ENCODE assay signal across 10 mouse cellular contexts in the genomic region with DNA sequence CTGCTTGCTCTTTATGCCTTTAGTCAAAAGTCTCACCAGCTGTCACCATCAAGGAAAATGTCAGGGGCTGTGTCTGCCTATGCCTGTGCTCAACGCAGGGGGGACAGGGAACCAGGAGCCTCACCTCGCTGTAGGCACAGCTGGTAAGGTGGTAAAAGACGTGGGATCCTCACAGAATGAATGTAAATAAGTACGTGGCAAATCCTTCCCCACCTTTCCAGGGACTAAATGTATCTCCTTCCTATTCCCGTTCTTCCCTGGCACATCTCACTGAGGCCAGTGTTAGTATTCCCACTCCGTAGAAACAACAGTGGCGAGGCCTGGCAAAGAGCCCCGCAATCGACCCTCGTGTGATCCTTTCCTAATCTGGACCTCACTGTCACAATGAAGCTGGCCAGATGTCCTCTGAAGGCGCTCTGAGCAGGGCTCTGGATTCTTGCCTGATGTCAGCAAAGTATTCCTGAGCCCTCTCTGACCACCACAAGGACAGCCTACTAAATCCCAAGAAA.
DNase-seq lines count a peak whose midpoint lies in the region; ATAC-seq and TF ChIP-seq lines count a peak whose summit lies in the region.
"Had no signal": no experiment of that assay in that cellular context is flagged by ENCODE, and none has a peak within 500 bp of the region (broad histone marks: within the 10 kb centered on the region; RNA-seq: fewer than 3 reads in every experiment).

No protein-coding gene starts in this region.

- TF ChIP-seq CTCF in forebrain, postnatal 0 days (IDR thresholded peaks at IDR 0.05; ENCODE audit: low read depth): peak; percentile 4; the same call in 1 of the 2 replicates
- TF ChIP-seq CTCF in lung, postnatal 0 days (IDR thresholded peaks at IDR 0.05): no peak

- no peak overlapping the region for H3K9ac ChIP-seq in hindbrain, embryonic 14.5 days
- no peak overlapping the region for H3K9ac ChIP-seq in hindbrain, embryonic 12.5 days
- peak overlapping the region; percentile 22; the same call in 1 of the 2 replicates for H3K9ac ChIP-seq in forebrain, postnatal 0 days
- H3K9ac ChIP-seq in lung, postnatal 0 days (replicated peaks; ENCODE audit: low read depth): no peak overlapping the region

- H3K27ac ChIP-seq in hindbrain, embryonic 14.5 days: no peak overlapping the region
- no peak overlapping the region for H3K27ac ChIP-seq in hindbrain, embryonic 12.5 days
- peak overlapping the region; percentile 57 for H3K27ac ChIP-seq in forebrain, postnatal 0 days (ENCODE audit: low read depth, low read length)
- H3K27ac ChIP-seq in lung, postnatal 0 days (ENCODE audit: low read length): no peak overlapping the region
- H3K27ac ChIP-seq in midbrain, embryonic 10.5 days (replicated peaks): no peak overlapping the region

- TF ChIP-seq EP300 in lung, postnatal 0 days (IDR thresholded peaks at IDR 0.05): no peak

- 50% methylated on average over 11 of the region's 11 CpGs for WGBS in hindbrain, embryonic 14.5 days
- 57% methylated on average over 11 of the region's 11 CpGs for WGBS in hindbrain, embryonic 12.5 days
- 30% methylated on average over 11 of the region's 11 CpGs for WGBS in forebrain, postnatal 0 days
- WGBS in lung, postnatal 0 days: 15% methylated on average over 11 of the region's 11 CpGs
- 73% methylated on average over 11 of the region's 11 CpGs for WGBS in midbrain, embryonic 10.5 days

- intact Hi-C loops in heart, postnatal 10 days (cut with DNase I): loop anchor here (5.0 to 10.0 kb wide), 2 partner anchors 64 to 596 kb away; no protein-coding TSS in a partner anchor

- no peaks in the 10 kb centered on the region for H3K36me3 ChIP-seq in hindbrain, embryonic 14.5 days (replicated peaks; ENCODE audit: control insufficient read depth, insufficient read depth)
- no peaks in the 10 kb centered on the region for H3K36me3 ChIP-seq in hindbrain, embryonic 12.5 days
- H3K36me3 ChIP-seq in forebrain, postnatal 0 days (ENCODE audit: insufficient read depth): no peaks in the 10 kb centered on the region
- no peaks in the 10 kb centered on the region for H3K36me3 ChIP-seq in lung, postnatal 0 days (ENCODE audit: insufficient read depth, low read length)
- H3K36me3 ChIP-seq in midbrain, embryonic 10.5 days: no peaks in the 10 kb centered on the region
- H3K36me3 ChIP-seq: G1E had no signal

- H3K9me3 ChIP-seq in hindbrain, embryonic 14.5 days (ENCODE audit: control insufficient read depth, low read length): no peaks in the 10 kb centered on the region
- no peaks in the 10 kb centered on the region for H3K9me3 ChIP-seq in hindbrain, embryonic 12.5 days (replicated peaks)
- no peaks in the 10 kb centered on the region for H3K9me3 ChIP-seq in forebrain, postnatal 0 days (ENCODE audit: low read length)
- no peaks in the 10 kb centered on the region for H3K9me3 ChIP-seq in lung, postnatal 0 days (ENCODE audit: low read length)
- no peaks in the 10 kb centered on the region for H3K9me3 ChIP-seq in midbrain, embryonic 10.5 days (replicated peaks)

- H3K4me2 ChIP-seq in hindbrain, embryonic 14.5 days (replicated peaks): no peak overlapping the region
- no peak overlapping the region for H3K4me2 ChIP-seq in hindbrain, embryonic 12.5 days (replicated peaks)
- peak overlapping the region; percentile 10; the same call in 1 of the 2 replicates for H3K4me2 ChIP-seq in forebrain, postnatal 0 days (ENCODE audit: low read depth)
- H3K4me2 ChIP-seq in lung, postnatal 0 days (replicated peaks; ENCODE audit: low read depth, low read length): no peak overlapping the region

- peaks cover 9% of the 10 kb centered on the region for H3K4me1 ChIP-seq in hindbrain, embryonic 14.5 days (replicated peaks; ENCODE audit: control insufficient read depth, insufficient read depth, low read length)
- peaks cover 9% of the 10 kb centered on the region; the same call in 1 of the 2 replicates for H3K4me1 ChIP-seq in hindbrain, embryonic 12.5 days
- peaks cover 10% of the 10 kb centered on the region for H3K4me1 ChIP-seq in forebrain, postnatal 0 days (ENCODE audit: insufficient read depth)
- no peaks in the 10 kb centered on the region for H3K4me1 ChIP-seq in lung, postnatal 0 days (ENCODE audit: insufficient read depth, low read depth, low read length)
- H3K4me1 ChIP-seq in midbrain, embryonic 10.5 days: peaks cover 14% of the 10 kb centered on the region

- H3K27me3 ChIP-seq in hindbrain, embryonic 14.5 days (ENCODE audit: control insufficient read depth, insufficient read depth, low read length): no peaks in the 10 kb centered on the region
- no peaks in the 10 kb centered on the region for H3K27me3 ChIP-seq in hindbrain, embryonic 12.5 days
- H3K27me3 ChIP-seq in forebrain, postnatal 0 days (ENCODE audit: insufficient read depth, low read length): no peaks in the 10 kb centered on the region
- no peaks in the 10 kb centered on the region for H3K27me3 ChIP-seq in lung, postnatal 0 days (replicated peaks; ENCODE audit: insufficient read depth, low read length)
- no peaks in the 10 kb centered on the region for H3K27me3 ChIP-seq in midbrain, embryonic 10.5 days (ENCODE audit: low read depth, poor library complexity, severe bottlenecking)

- peak; percentile 28 for DNase-seq in hindbrain, embryonic 14.5 days (ENCODE audit: low spot score)
- DNase-seq in forebrain, postnatal 0 days: peak; percentile 40
- peak; percentile 69 to 74 for DNase-seq in heart, postnatal 10 days
- peak; percentile 82 for DNase-seq in lung, postnatal 0 days (ENCODE audit: low spot score)
- no peak for DNase-seq in urinary bladder, postnatal 10 days (ENCODE audit: low spot score)
- no peak for DNase-seq in midbrain, embryonic 10.5 days (ENCODE audit: low spot score)
- no peak for DNase-seq in spleen, postnatal 36 days (ENCODE audit: low spot score in 2 of 2)

- ATAC-seq in hindbrain, embryonic 14.5 days (ENCODE audit: low FRiP score): no peak
- ATAC-seq in hindbrain, embryonic 12.5 days (ENCODE audit: low FRiP score): no peak
- ATAC-seq in forebrain, postnatal 0 days: peak; percentile 70
- peak; percentile 85 for ATAC-seq in lung, postnatal 0 days

- no peak overlapping the region for H3K4me3 ChIP-seq in hindbrain, embryonic 14.5 days (replicated peaks; ENCODE audit: low read length)
- no peak overlapping the region for H3K4me3 ChIP-seq in hindbrain, embryonic 12.5 days
- no peak overlapping the region for H3K4me3 ChIP-seq in forebrain, postnatal 0 days (ENCODE audit: low read depth, low read length)
- H3K4me3 ChIP-seq in lung, postnatal 0 days (ENCODE audit: low read depth, low read length): no peak overlapping the region
- no peak overlapping the region for H3K4me3 ChIP-seq in midbrain, embryonic 10.5 days
- H3K4me3 ChIP-seq: myocyte had no signal

Comparison
In these comparisons a context has a peak if more than half of its experiments do, and no peak if none do; other contexts are left out.
1. ATAC-seq: peak in forebrain, postnatal 0 days (single experiment) and lung, postnatal 0 days (single experiment); none in hindbrain, embryonic 14.5 days (single experiment) and hindbrain, embryonic 12.5 days (single experiment).
2. DNase-seq: peak in hindbrain, embryonic 14.5 days (single experiment), forebrain, postnatal 0 days (single experiment), heart, postnatal 10 days (2 of 2) and lung, postnatal 0 days (single experiment); none in urinary bladder, postnatal 10 days (single experiment), midbrain, embryonic 10.5 days (single experiment) and spleen, postnatal 36 days (0 of 2).